Mouse (Mus musculus) neural tube, embryonic 14.5 days (tissue): ENCODE results near the gene Lrrc28. TPM values are rescaled to one million over a fixed set of nuclear protein-coding genes. Genes with fewer than 3 reads are reported as not detected.
A peak's percentile ranks its signal among the peaks of the same experiment; 100 is the strongest.

Experiments used
- ATAC-seq: fragments of 200-750 bp; cut with Nextera tagmentation; 2 replicates; pipeline ENCODE4 v1.8.0; 2017; ENCODE audit warnings: low read depth, mild to moderate bottlenecking, moderate TSS enrichment, moderate library complexity
- H3K27ac ChIP-seq: fragments of 300-500 bp; sonication (generic); 2 replicates; pipeline ENCODE4 v1.5.1; 2014; ENCODE audit warnings: low read depth, mild to moderate bottlenecking, control low read depth, low read length, moderate library complexity, mixed read lengths
- H3K27me3 ChIP-seq: fragments of 300-500 bp; sonication (generic); 2 replicates; pipeline ENCODE4 v1.6.1; 2014; ENCODE audit warnings: low read length; ENCODE audit not compliant: control insufficient read depth, insufficient read depth
- H3K36me3 ChIP-seq: fragments of 300-500 bp; sonication (generic); 2 replicates; pipeline ENCODE4 v1.6.1; 2014; ENCODE audit warnings: low read length, mixed read lengths; ENCODE audit not compliant: control insufficient read depth, insufficient read depth
- H3K4me1 ChIP-seq: fragments of 300-500 bp; sonication (generic); 2 replicates; pipeline ENCODE4 v1.6.1; 2014; ENCODE audit warnings: low read length; ENCODE audit not compliant: control insufficient read depth, insufficient read depth
- H3K4me2 ChIP-seq: fragments of 300-500 bp; sonication (generic); 2 replicates; pipeline ENCODE4 v1.6.1; 2014; ENCODE audit warnings: mild to moderate bottlenecking, low read depth, low read length, control low read depth
- H3K4me3 ChIP-seq: fragments of 300-500 bp; sonication (generic); 2 replicates; pipeline ENCODE4 v1.5.1; 2014; ENCODE audit warnings: low read depth, low read length, control low read depth, mixed read lengths
- H3K9ac ChIP-seq: fragments of 300-500 bp; sonication (generic); replicated peaks from 2 replicates; pipeline ENCODE4 v1.6.1; 2014; ENCODE audit warnings: low read depth, mild to moderate bottlenecking, control low read depth, low read length, mixed read lengths
- H3K9me3 ChIP-seq: fragments of 300-500 bp; sonication (generic); 2 replicates; pipeline ENCODE4 v1.6.1; 2016; ENCODE audit warnings: low read length; ENCODE audit not compliant: control insufficient read depth
- WGBS: fragments of 180-500 bp; shearing (Covaris S2); extraction: QIAGEN DNeasy Blood & Tissue Kit; methylation state at CpG from one replicate; pipeline ENCODE4 v1.1.7; 2014; 5-methylcytosine and 5-hydroxymethylcytosine counted together
- polyA plus RNA-seq: library from polyadenylated mRNA; unstranded; fragments of >200 nt; fragmentation: Nextera tagmentation; extraction: Ambion mirVana; gene quantifications from 2 replicates; pipeline ENCODE4 v1.2.1, GENCODE M21; 2014

The Lrrc28 gene
- 29.1 and 41.1 TPM in 2 replicates for polyA plus RNA-seq

DNA sequence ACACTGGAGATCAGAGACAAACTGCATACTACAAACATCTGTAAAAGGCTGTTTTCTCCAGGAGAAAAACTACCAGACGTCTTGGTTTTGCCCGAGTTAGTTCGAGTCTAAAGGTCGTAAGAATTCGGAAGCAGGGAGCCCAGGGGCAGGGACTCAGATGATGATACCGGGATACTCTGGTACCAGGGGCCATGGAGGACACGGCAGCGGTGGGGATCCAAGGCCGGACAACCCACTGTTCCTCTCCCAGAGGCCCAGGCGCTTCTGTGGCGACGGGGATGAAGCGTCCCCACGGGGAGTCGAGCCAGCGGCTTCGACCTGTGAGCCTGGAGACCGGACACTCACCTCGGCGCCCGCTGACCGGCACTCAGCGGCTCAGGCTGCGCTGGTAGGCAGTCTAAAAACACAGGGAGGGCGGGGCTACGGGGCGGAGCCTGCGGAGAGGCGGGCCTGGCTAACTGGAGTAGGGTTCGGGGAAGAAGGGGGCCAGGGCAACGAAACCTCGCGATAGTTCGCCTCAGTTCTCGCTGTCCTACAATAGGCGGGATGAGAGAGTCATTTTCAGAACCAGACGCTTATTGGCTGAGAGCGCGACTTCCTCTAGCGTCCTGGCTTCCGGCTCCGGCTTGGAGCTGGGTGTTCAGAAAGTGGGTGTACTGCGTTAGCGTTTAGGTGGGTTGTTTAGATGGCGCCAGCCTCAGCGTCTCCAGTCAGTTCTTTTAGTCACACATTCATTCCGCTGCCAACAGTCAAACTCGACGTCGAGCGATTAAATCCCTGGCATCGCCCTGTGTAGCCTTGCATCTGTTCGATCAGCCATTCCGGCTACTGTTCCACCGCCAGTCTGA, at the start of gene Lrrc28:
Gene Lrrc28 (minus strand): TSS at position 436 of the 848 bp plus-strand sequence.
- Histone ChIP-seq H3K4me3 (peak within 1 kb of the TSS; percentile 75), H3K4me1 (peaks cover 12% of the 10 kb centered on the region; the same call in 1 of the 2 replicates), H3K9ac (peak within 1 kb of the TSS; percentile 86), H3K9me3 (no peaks in the 10 kb centered on the region), H3K27ac (peak within 1 kb of the TSS; percentile 93), H3K36me3 (no peaks in the 10 kb centered on the region), H3K4me2 (peak within 1 kb of the TSS; percentile 58), H3K27me3 (no peaks in the 10 kb centered on the region)
- WGBS, result under 1% methylated on average over 55 of the region's 55 CpGs
- ATAC-seq, result peak; percentile 99

DNA sequence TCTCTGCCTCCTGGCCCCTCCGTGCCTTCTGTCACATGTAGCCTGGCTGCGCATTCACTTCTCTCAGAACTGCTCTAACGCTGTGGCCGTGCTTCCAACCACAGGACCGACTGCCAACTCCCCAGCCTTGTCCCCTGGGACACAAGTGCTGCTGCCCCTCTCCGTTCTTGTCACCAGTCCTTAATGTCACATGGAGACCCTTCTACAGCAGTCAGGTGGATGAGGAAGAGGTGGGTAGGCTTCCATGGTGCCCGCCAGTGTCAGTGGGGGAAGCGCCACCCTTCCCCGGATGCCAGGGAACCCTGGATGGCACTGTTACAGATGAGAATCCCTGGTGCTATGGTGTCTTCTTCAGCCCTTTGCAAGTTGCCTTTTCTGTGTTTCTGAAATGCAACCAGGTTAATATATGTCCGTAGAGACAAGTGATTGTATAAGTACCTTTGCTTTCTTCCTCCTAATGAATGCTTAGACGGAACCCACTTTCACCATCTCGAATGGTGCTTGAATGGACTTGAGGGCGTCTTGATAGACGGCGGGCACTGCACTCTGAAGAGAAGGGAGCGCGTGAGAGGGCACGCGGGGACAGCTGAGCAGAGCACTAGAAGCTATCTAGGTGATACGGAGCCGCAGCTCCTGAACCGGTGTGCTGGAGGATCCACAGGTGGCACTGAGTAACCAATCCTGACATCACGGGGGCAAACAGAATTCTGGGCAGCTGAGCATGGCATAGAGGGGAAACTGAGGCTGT, 47.9 kb upstream of the Lrrc28 start:
- Histone ChIP-seq H3K9me3 (no peaks in the 10 kb centered on the region), H3K9ac (no peak overlapping the region), H3K27ac (no peak overlapping the region), H3K4me3 (no peak overlapping the region), H3K27me3 (no peaks in the 10 kb centered on the region), H3K36me3 (no peaks in the 10 kb centered on the region), H3K4me1 (no peaks in the 10 kb centered on the region), H3K4me2 (no peak overlapping the region)
- no peak for ATAC-seq
- 90% methylated on average over 23 of the region's 23 CpGs for WGBS

DNA sequence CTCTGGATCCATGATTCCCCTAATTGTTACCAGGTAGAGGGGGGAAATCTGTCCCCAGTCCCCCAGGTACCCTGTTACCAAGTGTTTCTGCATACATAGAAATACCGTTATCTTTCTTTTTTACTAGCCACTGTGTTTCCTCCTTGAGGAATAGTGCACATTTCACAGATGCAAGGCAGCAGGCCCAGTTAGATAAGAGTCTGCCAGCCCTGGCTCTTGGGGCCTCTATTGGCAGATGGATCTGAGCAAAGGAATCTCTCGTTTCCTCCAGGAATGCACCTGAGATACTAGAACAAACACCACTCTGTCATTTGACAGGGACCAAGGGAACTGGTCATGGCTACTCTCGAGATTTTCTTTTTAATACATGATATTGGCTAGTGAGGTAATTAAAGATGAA, 47.1 kb upstream of the Lrrc28 start:
- Histone ChIP-seq H3K36me3 (no peaks in the 10 kb centered on the region), H3K4me3 (no peak overlapping the region), H3K9ac (no peak overlapping the region), H3K4me1 (no peaks in the 10 kb centered on the region), H3K27ac (no peak overlapping the region), H3K4me2 (no peak overlapping the region), H3K27me3 (no peaks in the 10 kb centered on the region), H3K9me3 (no peaks in the 10 kb centered on the region)
- 86% methylated on average over 3 of the region's 3 CpGs for WGBS
- ATAC-seq, result no peak

DNA sequence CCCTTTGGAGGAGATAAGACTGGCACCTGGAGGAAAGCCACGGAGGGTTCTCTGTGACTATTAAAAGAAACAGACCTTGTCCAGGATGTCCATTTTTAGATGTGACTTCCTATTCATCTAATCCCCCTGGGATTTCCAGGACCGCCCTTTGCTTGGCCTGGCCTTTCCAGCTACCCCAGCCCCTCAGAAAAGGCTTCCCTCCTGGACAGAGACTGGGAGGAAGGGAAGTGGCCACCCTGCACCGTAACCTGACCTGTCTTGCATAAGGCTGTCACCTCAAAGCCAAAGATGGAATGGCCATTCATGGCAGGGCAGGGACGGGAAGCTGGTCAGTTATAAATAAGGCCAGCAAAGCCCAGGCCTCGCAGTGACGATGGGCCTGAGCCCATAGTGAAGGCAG, 46.0 kb upstream of the Lrrc28 start:
- ATAC-seq, result no peak
- no peaks in the 10 kb centered on the region for H3K9me3 ChIP-seq
- H3K9ac ChIP-seq, result no peak overlapping the region
- H3K4me3 ChIP-seq, result no peak overlapping the region
- no peak overlapping the region for H3K27ac ChIP-seq
- H3K4me1 ChIP-seq, result no peaks in the 10 kb centered on the region
- H3K27me3 ChIP-seq, result no peaks in the 10 kb centered on the region
- no peaks in the 10 kb centered on the region for H3K36me3 ChIP-seq
- no peak overlapping the region for H3K4me2 ChIP-seq
- WGBS, result 87% methylated on average over 6 of the region's 6 CpGs

DNA sequence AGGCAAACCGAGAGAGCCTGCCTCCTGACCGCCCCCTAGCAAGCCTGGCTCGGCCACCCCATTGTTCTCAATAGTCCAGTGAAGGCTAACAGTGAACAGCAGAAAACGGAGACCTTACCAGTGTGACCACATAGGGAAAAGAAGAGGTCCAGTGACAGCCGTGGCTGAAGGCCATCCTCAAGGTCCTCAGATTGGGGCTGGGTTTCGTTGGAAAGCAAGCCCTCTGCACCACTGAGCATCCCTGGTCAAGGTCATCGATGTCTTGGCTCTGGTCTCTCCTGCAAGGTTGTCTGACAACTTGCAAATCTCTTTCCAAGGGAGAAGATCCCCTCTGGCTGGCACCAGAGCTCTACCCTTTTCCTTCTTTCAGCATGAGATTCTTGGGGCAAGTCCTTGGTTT, 44.7 kb upstream of the Lrrc28 start:
- no peaks in the 10 kb centered on the region for H3K9me3 ChIP-seq
- no peaks in the 10 kb centered on the region for H3K4me1 ChIP-seq
- H3K36me3 ChIP-seq, result no peaks in the 10 kb centered on the region
- WGBS, result 87% methylated on average over 7 of the region's 7 CpGs
- H3K27ac ChIP-seq, result no peak overlapping the region
- no peak for ATAC-seq
- no peak overlapping the region for H3K9ac ChIP-seq
- no peaks in the 10 kb centered on the region for H3K27me3 ChIP-seq
- H3K4me3 ChIP-seq, result no peak overlapping the region
- H3K4me2 ChIP-seq, result no peak overlapping the region

DNA sequence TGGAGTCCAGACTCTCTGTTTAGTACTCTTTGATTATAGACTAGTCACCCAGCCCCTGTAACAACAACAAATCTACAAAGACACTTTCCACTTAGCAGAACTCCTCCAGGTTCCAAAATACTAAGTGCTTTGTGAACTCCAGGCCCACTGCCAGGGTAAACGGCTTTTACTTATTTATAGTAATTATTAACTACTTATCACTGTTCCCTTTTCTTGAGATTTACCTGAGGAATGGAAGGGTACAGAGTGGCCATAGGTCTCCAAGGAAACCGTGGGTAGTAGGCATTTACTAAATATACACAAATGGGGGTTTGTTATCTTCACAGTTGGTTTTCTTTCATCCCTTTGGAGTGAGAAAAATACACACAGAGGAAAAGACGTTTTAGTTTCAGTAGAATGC, 43.2 kb upstream of the Lrrc28 start:
- H3K36me3 ChIP-seq, result no peaks in the 10 kb centered on the region
- no peaks in the 10 kb centered on the region for H3K27me3 ChIP-seq
- ATAC-seq, result no peak
- no peak overlapping the region for H3K9ac ChIP-seq
- H3K4me3 ChIP-seq, result no peak overlapping the region
- no peak overlapping the region for H3K27ac ChIP-seq
- H3K4me2 ChIP-seq, result no peak overlapping the region
- H3K9me3 ChIP-seq, result no peaks in the 10 kb centered on the region
- no peaks in the 10 kb centered on the region for H3K4me1 ChIP-seq
- 53% methylated on average over 3 of the region's 3 CpGs for WGBS

DNA sequence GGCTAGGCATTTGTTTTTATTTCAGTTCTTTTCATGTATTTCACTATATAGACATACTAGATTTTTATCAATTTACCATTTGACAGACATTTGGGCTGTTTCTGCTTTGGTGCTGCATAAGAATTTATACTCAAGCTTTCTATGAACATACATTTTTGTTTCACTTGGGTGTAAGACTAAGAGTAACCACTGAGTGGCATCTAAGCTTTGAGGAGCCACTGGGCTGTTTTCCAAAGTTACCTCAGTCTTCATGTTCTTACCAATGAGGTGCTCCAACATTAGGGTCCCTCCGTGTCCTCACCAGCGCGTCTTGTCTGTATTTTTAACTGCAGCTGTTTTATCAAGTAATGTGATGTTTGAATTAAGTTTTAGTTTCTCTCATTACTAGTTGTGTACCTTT, 41.5 kb upstream of the Lrrc28 start:
- Histone ChIP-seq H3K4me3 (no peak overlapping the region), H3K9me3 (no peaks in the 10 kb centered on the region), H3K27me3 (no peaks in the 10 kb centered on the region), H3K27ac (no peak overlapping the region), H3K9ac (no peak overlapping the region), H3K4me2 (no peak overlapping the region), H3K36me3 (no peaks in the 10 kb centered on the region), H3K4me1 (no peaks in the 10 kb centered on the region)
- WGBS, result 95% methylated on average over 3 of the region's 3 CpGs
- no peak for ATAC-seq

DNA sequence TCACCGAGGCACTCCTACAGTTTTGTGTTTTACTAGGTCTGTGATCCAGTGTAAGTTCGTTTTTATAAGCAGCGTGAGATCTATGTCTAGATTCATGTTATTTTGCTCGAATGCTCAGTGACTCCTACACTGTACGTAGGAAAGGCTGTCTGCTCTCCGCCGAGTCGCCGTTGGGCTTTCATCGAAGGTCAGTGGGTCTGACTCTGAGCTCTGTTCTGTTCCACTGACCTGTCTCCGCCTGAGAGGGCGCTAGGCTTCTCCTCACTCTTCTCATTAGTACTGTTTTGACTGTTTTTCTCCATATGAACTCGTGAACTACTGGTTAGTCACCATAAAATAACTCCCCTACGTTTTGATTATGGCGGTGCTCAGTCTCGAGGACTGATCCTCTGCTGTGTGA, 37.9 kb upstream of the Lrrc28 start:
- Histone ChIP-seq H3K9me3 (no peaks in the 10 kb centered on the region), H3K27ac (no peak overlapping the region), H3K4me3 (no peak overlapping the region), H3K4me1 (no peaks in the 10 kb centered on the region), H3K9ac (no peak overlapping the region), H3K36me3 (no peaks in the 10 kb centered on the region), H3K27me3 (no peaks in the 10 kb centered on the region), H3K4me2 (no peak overlapping the region)
- no peak for ATAC-seq
- WGBS, result 86% methylated on average over 16 of the region's 16 CpGs

DNA sequence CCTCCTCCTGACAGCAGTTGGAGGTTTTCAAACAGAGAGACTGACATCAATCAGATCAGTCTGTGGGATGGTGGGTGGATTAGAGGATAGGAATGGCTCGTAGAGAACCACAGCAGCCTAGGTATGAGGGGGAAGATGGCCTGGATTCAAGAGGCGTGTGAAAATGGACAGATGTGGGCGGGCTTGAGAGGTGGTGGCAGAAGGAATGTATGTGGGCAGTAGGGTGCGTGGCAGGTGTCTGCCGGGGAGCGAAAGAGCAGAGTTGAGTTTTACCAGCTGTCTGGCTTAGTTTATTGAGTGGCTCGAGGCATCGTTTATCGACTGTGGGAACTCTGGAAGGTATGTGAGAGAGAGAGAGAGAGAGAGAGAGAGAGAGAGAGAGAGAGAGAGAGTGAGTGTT, 36.0 kb upstream of the Lrrc28 start:
- no peak for ATAC-seq
- Histone ChIP-seq H3K4me3 (no peak overlapping the region), H3K36me3 (no peaks in the 10 kb centered on the region), H3K9me3 (no peaks in the 10 kb centered on the region), H3K27ac (no peak overlapping the region), H3K27me3 (no peaks in the 10 kb centered on the region), H3K4me1 (no peaks in the 10 kb centered on the region), H3K4me2 (no peak overlapping the region), H3K9ac (no peak overlapping the region)
- WGBS, result 80% methylated on average over 9 of the region's 9 CpGs
